Mouse (Mus musculus) MN1 (cell line): ENCODE measurements around the gene Gm49384.

ENCODE experiments used
- DNase-seq: peaks from one replicate; pipeline ENCODE4 v3.0.0-alpha.2; 2016; ENCODE audit warnings: low spot score

Gene Gm49384

DNA sequence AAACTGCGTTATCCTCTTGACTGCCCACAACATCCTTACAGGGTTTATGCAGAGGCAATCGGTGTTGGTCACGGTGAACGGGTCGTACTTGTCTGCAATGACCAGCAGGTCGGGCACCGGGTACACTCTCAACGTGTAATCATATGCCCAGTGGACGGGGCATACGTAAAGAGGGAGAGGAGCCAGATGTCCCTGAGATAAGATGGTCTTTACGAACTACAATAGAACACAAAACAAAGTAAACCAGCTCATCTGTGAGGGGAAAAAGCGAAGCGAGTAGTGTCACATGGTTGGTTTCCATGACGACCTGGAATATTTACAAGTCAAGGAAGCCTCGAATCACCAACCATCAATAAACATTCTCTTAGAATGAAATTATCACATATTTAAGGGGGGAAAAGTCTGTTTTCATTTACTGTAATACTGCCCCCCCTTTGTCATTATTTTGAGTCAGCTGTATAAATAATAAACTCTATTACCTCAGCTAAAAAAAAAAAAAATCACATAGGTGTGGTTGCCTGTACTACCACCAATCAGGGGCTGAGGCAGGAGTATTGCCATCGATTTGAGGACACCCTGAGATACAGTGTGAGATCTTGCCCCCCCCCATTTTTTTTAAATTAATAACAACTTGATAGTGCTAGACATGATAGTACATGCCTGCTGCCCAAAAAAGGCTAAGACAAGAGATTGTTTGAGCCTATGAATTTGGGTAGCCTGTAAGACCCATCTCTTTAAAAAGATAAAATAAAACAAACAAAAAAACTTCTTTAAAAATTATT lies at the start of gene Gm49384:
Gene Gm49384 (minus strand): TSS at position 216 of the 782 bp plus-strand sequence.
- DNase-seq, result peak; percentile 58

DNA sequence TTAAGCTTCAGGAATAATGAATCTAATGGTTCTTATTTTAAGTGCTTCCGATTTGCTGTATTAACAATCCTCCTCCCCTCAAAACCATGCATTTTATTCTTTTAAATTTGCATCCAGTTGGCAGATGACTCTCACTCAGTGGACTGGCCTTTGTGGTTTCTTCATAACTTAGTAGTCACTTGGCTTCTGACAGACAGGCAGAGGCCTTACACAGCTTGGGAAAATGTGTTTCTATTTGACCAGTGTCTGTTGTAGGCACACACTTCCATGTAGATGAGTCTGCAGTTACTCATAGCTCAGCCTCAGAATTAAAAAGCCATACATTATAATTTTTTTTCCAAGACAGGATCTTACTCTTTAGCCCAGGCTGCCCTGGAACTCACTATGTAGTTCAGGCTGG lies 49.7 kb upstream of the Gm49384 start:
- DNase-seq, result no peak

DNA sequence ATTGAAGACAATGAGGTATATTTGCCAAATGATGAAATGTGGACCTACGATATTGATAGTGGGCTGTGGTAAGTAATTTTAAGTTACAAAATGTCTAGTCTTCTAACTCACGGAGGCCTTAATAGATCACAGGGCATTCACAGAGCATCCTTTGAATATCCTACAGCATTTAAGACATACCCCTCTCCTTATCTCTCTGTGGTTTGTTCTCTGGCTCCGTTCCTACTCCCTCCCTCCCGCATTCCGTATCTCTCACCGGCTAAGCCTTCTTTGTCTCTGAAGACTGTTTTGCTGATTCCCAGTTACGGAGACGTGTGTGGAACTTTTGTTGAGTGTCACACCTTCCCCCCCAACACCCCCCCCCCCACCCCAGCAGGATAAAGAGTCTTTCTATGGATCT lies 46.7 kb upstream of the Gm49384 start:
- no peak for DNase-seq

DNA sequence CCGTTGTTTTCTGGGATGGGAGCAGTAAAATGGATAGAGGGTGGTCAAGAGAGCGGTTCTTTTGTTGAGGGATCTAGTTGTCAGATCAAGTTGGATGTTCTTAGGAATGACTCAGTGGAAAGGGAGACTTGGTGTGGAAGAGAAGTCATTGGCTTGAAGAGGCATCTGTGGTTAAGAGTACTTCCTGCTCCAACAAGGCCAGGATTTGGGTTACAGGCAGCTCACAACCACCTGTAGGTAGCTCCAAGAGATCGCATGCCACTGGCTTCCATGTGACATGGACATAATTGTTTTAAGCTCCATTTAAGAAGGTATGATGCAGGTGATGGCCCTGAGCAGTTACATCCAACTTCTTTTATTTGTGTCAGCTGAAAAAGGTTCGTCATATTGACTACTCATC lies 45.7 kb upstream of the Gm49384 start:
- DNase-seq, result no peak

DNA sequence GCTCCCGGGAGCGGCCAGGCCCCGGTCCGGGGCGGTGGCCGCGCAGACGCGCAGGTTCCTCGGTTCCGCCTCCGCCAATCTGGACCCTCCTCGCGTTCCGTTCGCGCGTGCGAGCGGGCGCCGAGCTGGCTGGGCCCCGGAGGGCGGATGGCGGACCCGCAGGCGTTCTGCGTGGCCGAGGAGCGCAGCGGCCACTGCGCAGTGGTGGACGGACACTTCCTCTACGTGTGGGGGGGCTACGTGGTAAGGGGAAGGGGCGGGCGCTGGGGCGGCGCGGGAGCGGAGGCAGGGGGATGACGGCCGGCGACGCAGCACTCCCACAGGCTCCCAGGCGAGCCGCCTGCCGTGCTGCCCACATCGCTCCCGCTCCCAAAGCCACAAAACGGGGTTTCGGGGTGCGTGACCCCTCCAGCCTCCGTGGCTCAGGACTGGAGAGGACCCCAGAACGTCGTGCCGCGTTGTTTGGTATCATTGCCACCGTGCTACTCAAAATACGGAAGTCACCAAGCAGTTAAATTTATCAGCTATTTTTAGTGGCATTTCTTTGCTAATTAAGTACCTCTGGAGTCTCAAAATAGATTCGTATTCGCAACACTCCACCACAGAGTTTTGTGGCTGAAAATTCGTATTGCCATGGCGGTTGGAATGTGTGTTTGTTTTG lies 37.8 kb upstream of the Gm49384 start:
- peak; percentile 67 for DNase-seq

DNA sequence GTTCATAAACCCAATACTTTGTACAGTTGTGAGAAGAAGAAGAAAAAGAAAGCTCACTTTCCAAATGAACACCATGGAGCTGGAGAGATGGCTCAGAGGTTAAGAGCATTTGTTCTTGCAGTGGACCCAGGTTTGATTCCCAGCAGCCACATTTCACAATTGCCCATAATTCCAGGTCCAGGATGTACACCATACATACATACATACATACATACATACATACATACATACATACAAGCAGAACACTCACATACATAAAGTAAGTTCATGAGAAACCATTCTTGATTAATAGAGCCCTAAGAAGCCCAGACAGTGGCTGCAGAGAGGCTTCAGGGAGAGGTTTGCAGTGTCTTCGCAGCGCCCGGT lies 37.3 kb upstream of the Gm49384 start:
- DNase-seq, result no peak

DNA sequence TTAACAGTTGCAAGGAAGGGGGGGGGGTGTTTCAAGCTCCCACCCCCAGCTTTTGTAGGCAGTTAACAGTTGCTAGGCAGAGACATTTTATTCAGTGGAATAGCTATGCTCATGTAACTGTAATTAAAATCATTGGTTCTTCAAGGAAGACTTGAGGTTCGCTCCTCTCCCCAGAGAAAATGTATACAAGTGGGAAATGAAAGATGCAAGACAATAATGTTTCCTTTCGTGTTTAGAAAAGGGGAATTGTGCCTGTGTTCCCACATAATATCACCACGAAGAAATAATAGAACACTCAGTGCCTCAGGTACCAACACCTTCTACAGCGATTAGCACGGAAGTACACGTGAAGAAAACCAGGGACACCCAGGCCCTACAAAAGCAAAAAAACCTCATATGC lies 36.8 kb upstream of the Gm49384 start, which contains the start of gene Klhdc1:
Gene Klhdc1 (plus strand): TSS at position 301 of the 400 bp plus-strand sequence.
- DNase-seq, result no peak

DNA sequence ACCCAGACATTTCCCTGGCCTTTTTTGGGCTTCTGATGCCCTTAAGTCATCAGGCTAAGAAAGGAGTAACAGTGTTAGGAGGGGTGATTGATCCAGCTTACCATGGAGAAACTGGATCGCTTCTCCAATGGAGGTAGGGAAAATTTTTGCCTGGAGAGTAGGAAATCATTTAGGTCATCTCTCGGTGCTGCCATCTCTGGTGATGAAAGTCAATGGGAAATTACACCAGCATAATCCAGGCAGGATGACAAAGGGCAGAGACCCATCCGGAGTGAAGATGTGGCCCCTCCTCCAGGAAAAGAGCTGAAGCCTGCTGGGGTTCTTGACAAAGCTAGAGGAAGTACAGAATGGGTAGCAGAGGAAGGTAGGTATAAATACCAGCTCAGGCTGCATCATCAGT lies 34.2 kb upstream of the Gm49384 start:
- peak; percentile 55 for DNase-seq

DNA sequence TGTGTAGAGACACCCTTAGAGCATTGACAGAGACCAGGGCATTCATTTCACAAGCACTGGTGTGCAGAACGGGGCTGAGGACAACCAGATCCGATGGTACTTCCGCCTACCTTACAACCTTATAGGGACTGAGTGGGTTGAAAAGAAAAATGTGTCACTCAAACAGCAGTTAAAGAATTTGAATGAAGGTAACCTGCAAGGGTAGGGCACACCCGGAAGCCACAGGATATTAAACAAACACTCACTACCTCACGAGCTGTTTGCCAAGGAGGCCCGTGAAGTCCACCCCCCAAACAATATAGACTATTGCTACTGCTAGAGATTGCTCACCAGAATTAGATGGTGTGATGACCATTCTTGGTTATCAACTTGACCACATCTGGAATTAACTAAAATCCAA lies 31.7 kb upstream of the Gm49384 start:
- no peak for DNase-seq

DNA sequence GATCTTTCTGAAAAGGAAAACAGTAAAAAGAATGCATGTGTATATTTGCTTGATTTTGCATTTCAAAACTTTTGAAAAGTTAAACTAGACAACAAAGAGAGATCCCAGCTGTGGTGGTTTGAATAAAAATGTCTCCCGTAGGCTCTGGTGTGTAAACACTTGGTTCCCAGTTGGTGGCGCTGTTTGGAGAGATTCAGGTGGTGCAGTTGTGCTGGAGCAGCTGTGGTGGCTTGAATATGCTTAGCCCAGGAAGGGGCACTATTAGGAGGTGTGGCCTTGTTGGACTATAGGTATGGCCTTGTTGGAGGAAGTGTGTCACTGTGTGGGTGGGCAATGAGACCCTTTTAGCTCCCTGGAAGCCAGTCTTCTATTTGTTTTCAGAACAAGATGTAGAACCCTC lies 25.2 kb upstream of the Gm49384 start:
- no peak for DNase-seq

DNA sequence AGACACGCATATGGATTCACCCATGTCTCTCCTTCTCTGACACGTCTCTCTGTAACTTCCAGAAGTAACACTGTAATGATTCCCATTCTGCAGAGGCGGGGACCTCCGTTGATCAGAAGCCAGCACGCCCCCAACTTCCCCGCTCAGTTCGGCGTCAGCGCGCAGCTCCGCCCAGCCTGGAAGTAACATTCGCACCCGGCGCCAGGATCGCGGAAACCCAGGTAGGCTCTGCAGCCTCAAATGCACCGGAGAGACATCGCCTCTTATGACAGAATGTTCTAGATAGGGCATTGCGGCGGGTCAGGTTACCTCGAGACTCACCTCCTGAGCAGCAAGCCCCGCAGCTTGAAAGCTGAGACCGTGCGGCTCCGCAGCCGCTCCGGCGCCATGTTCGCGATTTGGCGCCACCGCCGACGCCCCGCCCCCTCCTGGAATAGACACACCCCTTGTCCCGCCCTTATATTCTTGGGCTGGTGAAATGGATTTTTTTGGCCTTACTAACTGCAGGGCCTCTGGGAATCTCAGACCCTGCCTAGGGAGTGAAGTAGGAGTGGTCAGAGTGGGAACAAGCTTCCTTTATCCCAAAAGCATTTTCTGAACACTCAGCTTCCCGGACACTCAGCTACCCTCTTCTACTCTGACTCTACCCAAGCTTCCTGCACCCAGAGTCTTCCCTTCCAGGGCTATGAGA lies 23.9 kb upstream of the Gm49384 start, which contains the start of gene Pole2:
Gene Pole2 (minus strand): TSS at position 420 of the 691 bp plus-strand sequence.
- peak; percentile 97 for DNase-seq

DNA sequence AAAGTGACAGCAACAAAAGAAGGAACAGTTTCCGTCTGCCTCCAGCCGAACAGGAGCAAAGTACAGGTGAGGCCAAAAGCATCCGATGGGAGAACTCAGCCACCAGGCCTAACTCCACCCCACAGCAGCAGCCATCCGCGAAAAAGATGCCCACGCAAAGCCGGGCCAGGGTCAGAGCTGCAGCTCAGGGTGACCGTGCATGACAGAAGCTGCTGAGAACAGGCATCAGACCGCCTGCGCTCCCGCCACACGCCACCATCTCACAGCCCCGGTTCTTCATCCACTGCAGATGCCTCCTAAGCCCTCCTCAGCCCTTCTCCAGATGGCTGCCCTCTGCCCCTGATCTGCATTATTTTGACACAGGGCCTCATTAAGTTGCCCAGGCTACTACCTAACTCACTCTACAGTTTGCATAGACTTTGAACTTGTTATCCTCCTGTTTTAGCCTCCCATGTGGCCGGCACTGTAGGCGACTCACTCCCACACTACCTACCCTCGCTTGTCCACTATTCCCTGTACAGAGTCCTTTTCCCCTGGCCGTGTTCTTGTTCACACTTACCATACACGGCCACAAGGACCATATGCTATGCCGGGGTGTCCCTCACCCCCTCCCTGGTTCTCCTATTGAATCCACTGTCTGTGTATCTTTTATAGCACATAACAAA lies 16.7 kb upstream of the Gm49384 start:
- no peak for DNase-seq

DNA sequence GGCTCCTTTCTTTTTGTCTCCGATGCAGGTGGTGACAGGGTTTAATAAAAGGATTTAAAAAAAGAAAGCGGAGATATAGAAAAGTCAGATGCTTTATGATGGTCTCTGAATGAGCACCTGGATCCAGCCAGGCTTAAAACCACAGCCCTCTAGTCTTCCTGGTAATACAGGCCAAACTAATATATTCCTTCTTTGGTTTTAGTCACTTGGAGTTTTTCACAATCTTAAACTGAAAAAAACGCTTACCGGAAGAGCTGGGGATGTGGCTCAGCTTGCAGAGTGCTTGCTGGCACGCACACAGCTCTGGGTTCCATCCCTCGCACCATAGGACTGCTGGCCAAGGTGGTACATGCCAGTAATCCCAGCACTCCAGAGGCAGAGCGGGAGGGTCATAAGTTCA lies 12.5 kb upstream of the Gm49384 start:
- no peak for DNase-seq

DNA sequence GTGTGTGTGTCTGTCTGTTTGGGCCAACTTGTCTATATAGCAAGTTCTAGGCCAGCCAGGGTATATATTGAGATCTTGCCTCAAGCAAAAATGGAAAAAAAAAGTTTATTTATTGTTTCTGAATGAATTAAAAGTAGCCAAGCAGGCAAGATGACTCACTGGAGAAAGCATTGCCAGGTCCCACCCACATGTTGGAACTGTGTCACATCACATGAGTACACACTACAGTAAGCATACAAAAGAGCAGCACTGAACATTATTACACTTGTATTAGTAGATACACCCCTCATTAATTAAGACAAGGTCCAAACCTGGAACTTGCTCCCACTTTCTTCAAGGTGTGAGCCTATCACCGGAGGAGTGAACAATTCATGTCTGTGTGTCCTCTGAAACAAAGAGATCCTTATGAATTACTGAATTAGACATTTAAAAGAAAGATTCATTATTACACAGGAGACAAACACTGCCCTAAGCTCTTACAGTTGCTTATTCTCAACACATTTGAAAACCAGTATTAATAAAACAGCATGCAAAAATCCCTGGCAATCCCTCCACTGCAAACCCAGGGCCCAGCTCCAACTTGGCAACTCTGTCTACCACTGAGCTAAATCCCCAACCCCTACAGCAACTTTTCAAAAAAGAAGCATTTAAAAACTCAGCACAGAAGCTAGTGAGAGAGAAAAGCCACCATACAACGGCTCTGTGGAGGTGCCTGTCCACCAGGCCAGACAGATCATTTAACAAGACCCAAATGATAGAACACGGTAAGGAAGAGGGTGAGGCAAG lies 11.1 kb upstream of the Gm49384 start:
- no peak for DNase-seq

DNA sequence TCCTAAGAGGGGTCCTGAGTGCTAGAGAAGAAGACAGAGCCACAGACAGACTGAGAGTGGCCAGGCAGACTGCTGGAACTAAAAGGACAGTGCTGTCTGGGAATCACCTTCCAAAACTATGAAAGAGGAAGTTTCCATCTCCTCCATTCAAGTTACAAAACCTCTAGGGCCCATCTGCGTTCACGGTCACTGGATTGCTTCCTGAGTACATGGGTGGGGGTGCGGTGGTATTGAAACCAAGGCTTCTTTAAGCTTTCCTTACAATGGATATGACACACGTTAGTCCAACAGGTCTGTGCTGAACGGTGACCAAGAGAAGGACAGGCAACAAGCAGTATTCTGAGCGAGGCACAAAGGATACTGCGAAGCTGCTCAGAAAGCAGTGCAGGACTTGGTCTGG lies 10.3 kb upstream of the Gm49384 start:
- no peak for DNase-seq

DNA sequence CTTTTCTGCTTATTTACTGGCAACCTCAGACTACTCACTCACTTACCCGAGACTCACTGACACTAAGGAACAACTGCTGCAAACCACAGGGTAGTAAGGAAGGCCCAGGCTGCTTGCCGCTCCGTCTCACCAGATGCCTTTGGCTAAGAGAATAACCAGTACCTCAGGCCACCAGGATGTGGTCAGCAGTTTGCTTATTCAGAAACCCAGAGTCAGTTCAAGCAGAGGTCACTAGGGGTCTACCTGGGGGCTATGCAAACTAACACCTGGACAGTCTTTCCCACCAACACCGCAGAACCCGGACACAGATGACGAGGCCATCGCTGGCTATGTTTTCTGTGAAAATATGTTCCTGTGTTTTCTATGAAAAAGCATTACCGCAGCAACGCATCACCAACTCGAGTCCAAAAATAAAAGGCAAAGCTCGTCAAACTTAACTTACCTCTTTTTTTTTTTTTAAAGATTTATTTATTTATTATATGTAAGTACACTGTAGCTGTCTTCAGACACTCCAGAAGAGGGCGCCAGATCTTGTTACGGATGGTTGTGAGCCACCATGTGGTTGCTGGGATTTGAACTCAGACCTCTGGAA lies 9.2 kb upstream of the Gm49384 start:
- no peak for DNase-seq

DNA sequence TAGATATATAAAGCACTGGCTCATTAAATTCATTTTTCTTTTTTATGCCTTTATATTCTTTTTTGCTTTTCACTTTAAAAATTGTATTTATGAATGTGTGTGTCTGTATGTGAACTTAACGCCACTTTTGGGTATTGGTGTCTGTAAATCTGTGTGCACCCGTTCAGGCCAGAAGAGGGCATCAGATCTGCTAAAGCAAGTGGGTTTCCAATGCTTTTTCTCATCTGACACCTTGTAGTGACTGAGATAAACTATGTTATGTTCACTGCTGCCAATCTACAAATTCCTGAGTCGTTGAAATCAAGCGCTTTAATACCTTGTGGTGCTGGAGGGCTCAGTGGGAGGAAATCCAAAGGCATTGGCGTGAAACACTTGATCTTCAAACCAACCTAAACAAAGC lies 7.0 kb upstream of the Gm49384 start:
- DNase-seq, result no peak

DNA sequence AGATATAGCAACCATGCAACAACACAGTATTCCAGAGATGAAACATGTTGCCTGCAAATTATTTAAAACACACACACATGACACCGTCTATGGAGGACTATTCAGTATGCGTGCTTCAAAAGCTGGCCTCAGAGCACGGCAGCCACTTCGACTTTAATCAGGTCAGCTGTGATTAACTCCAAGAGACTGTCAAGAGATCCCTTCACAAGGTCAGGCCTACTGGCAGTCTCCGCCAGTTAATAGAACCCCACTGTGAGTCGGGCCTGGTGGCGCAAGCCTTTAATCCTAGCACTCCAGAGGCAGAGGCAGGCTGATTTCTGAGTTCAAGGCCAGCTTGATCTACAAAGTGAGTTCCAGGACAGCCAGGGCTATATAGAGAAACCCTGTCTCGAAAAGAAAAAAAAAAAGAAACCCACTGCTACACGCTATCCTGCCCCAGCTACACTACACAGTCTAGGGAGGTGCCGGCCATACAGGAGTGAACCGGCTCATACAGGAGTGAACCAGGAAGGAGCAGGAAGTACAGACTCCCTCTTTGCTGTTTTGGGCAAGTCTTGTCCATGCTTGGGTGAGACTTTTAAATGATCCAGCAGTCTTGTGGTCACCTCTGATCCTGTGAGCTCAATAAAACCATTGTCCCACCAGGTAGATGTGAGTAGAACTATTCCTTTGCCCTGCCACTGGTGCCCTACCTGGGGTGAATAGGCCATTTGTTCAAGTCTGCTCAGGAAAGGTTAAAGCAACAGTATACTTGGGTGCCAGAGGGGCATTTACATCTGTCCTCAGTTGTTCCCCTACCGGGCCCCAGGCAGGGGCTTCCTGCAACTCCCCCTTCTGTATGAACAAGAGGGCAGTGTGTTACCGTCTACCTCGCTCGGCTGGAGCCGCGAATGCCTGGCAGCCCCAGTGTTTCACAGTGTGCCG lies 6.3 kb upstream of the Gm49384 start:
- no peak for DNase-seq

DNA sequence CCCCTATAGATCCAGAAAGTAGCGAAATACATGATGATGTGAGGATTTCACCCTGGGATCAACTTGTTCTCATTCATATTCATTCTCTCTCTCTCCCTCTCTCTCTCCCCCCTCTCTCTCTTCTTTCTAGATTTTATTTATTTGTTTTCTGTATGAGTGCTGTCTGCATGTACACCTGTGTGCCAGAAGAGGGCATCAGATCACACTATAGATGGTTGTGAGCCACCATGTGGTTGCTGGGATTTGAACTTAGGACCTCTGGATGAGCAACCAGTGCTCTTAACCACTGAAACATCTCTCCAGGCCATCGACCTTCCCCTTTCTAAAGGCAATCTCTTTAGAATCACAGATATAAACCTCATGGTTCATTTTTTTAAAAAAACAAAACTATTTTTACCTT lies 4.5 kb upstream of the Gm49384 start:
- no peak for DNase-seq

DNA sequence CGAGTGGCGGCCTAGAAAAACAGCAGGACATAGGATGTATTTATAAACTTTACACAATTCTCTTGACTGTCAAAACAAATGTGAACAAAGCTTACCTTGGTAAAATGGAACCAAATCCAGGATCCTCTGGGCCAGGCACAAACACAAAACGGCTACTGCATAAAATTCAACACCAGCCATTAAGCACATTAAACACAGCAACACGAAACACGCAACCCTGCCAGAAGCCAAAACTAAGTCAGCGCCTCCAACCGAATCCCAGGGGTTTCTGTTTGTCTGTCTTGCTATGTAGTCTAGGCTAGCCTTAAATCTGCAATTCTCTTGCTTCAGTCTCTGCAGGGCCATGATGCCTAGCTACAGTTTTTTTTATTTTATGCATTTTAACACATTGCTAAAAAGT lies 3.9 kb upstream of the Gm49384 start:
- DNase-seq, result no peak
